Mouse (Mus musculus): ENCODE measurements at regions not wholly inside any gene's neighbourhood (a gene's known extent, or its start where the extent isn't known, plus 50 kb on each side); places are given as distances from the start of the nearest gene placed in this dataset.

GRCm38 (mm10) chr5:64697466-64697865 lies 105.7 kb upstream of the Klf3 start:
- no peak for TF ChIP-seq CTCF (IDR thresholded peaks at IDR 0.05; ENCODE audit: low read depth, low read length)
- no peak for TF ChIP-seq POLR2A (IDR thresholded peaks at IDR 0.05; ENCODE audit: insufficient read depth, low read length)
- TF ChIP-seq EP300 (IDR thresholded peaks at IDR 0.05; ENCODE audit: insufficient read depth, low read depth, low read length): no peak

Measured in ES-Bruce4 (cell line).